Mouse (Mus musculus): ENCODE measurements around the gene Gltpd2. TPM values are rescaled to one million over a fixed set of nuclear protein-coding genes. Genes with fewer than 3 reads are reported as not detected.

Gltpd2 gene
- polyA plus RNA-seq, 1 experiment = not detected

GRCm38 (mm10) chr11:70562995-70563469 lies 44.0 kb downstream of the Gltpd2 start:
- H3K36me3 ChIP-seq (ENCODE audit: control insufficient read depth, insufficient read depth) = no peaks in the 10 kb centered on the region
- TF ChIP-seq MYOG (IDR thresholded peaks at IDR 0.05; ENCODE audit: control insufficient read depth in 1 of 3, insufficient read depth in 1 of 3, insufficient read length in 2 of 3, low read depth in 2 of 3) (no peak), USF1 (IDR thresholded peaks at IDR 0.05; ENCODE audit: low read depth) (no peak), TCF12 (IDR thresholded peaks at IDR 0.05; ENCODE audit: insufficient read depth, poor library complexity, severe bottlenecking) (no peak)
- no peaks in the 10 kb centered on the region for H3K27me3 ChIP-seq (ENCODE audit: control insufficient read depth, insufficient read depth, insufficient read length)
- peak overlapping the region; percentile 97 for H3ac ChIP-seq (ENCODE audit: control insufficient read depth, insufficient read length)
- H3K4me2 ChIP-seq (ENCODE audit: low read depth) = peak overlapping the region; percentile 98
- H3K4me3 ChIP-seq = peak overlapping the region; percentile 72
- H3K79me2 ChIP-seq (ENCODE audit: control insufficient read depth, insufficient read depth) = peaks cover 47% of the 10 kb centered on the region

- Histone ChIP-seq H3ac (ENCODE audit: control insufficient read depth, insufficient read length) (peak overlapping the region; percentile 97), H3K36me3 (ENCODE audit: control insufficient read depth, insufficient read depth) (no peaks in the 10 kb centered on the region), H3K27me3 (ENCODE audit: control insufficient read depth, insufficient read depth, insufficient read length) (no peaks in the 10 kb centered on the region), H3K79me2 (ENCODE audit: control insufficient read depth, insufficient read depth) (peaks cover 53% of the 10 kb centered on the region), H3K4me3 (peak overlapping the region; percentile 72), H3K4me2 (ENCODE audit: low read depth) (peak overlapping the region; percentile 98)
- no peak for TF ChIP-seq SRF (IDR thresholded peaks at IDR 0.05; ENCODE audit: control insufficient read depth, insufficient read length, low read depth)
- no peak for TF ChIP-seq E2F4 (IDR thresholded peaks at IDR 0.05; ENCODE audit: insufficient read depth)
- no peak for TF ChIP-seq REST (IDR thresholded peaks at IDR 0.05; ENCODE audit: insufficient read depth, insufficient read length)
- no peak for TF ChIP-seq TCF12 (IDR thresholded peaks at IDR 0.05; ENCODE audit: insufficient read depth, poor library complexity, severe bottlenecking)
- no peak for TF ChIP-seq POLR2A (IDR thresholded peaks at IDR 0.05; ENCODE audit: insufficient read length, low read depth)
- TF ChIP-seq MYOG (IDR thresholded peaks at IDR 0.05; ENCODE audit: control insufficient read depth in 1 of 3, insufficient read depth in 1 of 3, insufficient read length in 2 of 3, low read depth in 2 of 3) = no peak
- no peak for TF ChIP-seq MAX (IDR thresholded peaks at IDR 0.05; ENCODE audit: low read depth)
- no peak for TF ChIP-seq TCF3 (IDR thresholded peaks at IDR 0.05; ENCODE audit: insufficient read length, low read depth)
- no peak for TF ChIP-seq CEBPB (IDR thresholded peaks at IDR 0.05; ENCODE audit: insufficient read depth, poor library complexity, severe bottlenecking)
- no peak for TF ChIP-seq USF1 (IDR thresholded peaks at IDR 0.05; ENCODE audit: low read depth)
- no peak for TF ChIP-seq MYOD1 (IDR thresholded peaks at IDR 0.05; ENCODE audit: control insufficient read depth in 1 of 3, insufficient read length in 2 of 3, low read depth in 2 of 3)
- TF ChIP-seq POLR2AphosphoS2 (IDR thresholded peaks at IDR 0.05; ENCODE audit: insufficient read length, low read depth) = no peak
These were observed 44.7 kb downstream of the Gltpd2 start for GRCm38 (mm10) chr11:70563470-70564275.

- no peak overlapping the region for H3ac ChIP-seq (ENCODE audit: control insufficient read depth, insufficient read length)
- H3K4me3 ChIP-seq = peak overlapping the region; percentile 72
- H3K27me3 ChIP-seq (ENCODE audit: control insufficient read depth, insufficient read depth, insufficient read length) = no peaks in the 10 kb centered on the region
- no peak for TF ChIP-seq MAX (IDR thresholded peaks at IDR 0.05; ENCODE audit: low read depth)
- no peak for TF ChIP-seq POLR2A (IDR thresholded peaks at IDR 0.05; ENCODE audit: insufficient read length, low read depth)
- TF ChIP-seq REST (IDR thresholded peaks at IDR 0.05; ENCODE audit: insufficient read depth, insufficient read length) = no peak
- no peak for TF ChIP-seq MYOG (IDR thresholded peaks at IDR 0.05; ENCODE audit: control insufficient read depth in 1 of 3, insufficient read depth in 1 of 3, insufficient read length in 2 of 3, low read depth in 2 of 3)
- no peak for TF ChIP-seq TCF3 (IDR thresholded peaks at IDR 0.05; ENCODE audit: insufficient read length, low read depth)
- TF ChIP-seq TCF12 (IDR thresholded peaks at IDR 0.05; ENCODE audit: insufficient read depth, poor library complexity, severe bottlenecking) = no peak
- no peak for TF ChIP-seq POLR2AphosphoS2 (IDR thresholded peaks at IDR 0.05; ENCODE audit: insufficient read length, low read depth)
- no peak for TF ChIP-seq E2F4 (IDR thresholded peaks at IDR 0.05; ENCODE audit: insufficient read depth)
- TF ChIP-seq MYOD1 (IDR thresholded peaks at IDR 0.05; ENCODE audit: control insufficient read depth in 1 of 3, insufficient read length in 2 of 3, low read depth in 2 of 3) = no peak
- no peak for TF ChIP-seq SRF (IDR thresholded peaks at IDR 0.05; ENCODE audit: control insufficient read depth, insufficient read length, low read depth)
- TF ChIP-seq USF1 (IDR thresholded peaks at IDR 0.05; ENCODE audit: low read depth) = no peak
- no peak for TF ChIP-seq CEBPB (IDR thresholded peaks at IDR 0.05; ENCODE audit: insufficient read depth, poor library complexity, severe bottlenecking)
- H3K79me2 ChIP-seq (ENCODE audit: control insufficient read depth, insufficient read depth) = peaks cover 60% of the 10 kb centered on the region
- peak overlapping the region; percentile 98 for H3K4me2 ChIP-seq (ENCODE audit: low read depth)
- H3K36me3 ChIP-seq (ENCODE audit: control insufficient read depth, insufficient read depth) = no peaks in the 10 kb centered on the region
These were observed 45.4 kb downstream of the Gltpd2 start for GRCm38 (mm10) chr11:70564276-70564873.

- TF ChIP-seq MYOD1 (IDR thresholded peaks at IDR 0.05; ENCODE audit: control insufficient read depth in 1 of 3, insufficient read length in 2 of 3, low read depth in 2 of 3) = no peak
- no peak for TF ChIP-seq CEBPB (IDR thresholded peaks at IDR 0.05; ENCODE audit: insufficient read depth, poor library complexity, severe bottlenecking)
- no peak for TF ChIP-seq REST (IDR thresholded peaks at IDR 0.05; ENCODE audit: insufficient read depth, insufficient read length)
- no peak for TF ChIP-seq SRF (IDR thresholded peaks at IDR 0.05; ENCODE audit: control insufficient read depth, insufficient read length, low read depth)
- no peak for TF ChIP-seq E2F4 (IDR thresholded peaks at IDR 0.05; ENCODE audit: insufficient read depth)
- no peak for TF ChIP-seq TCF12 (IDR thresholded peaks at IDR 0.05; ENCODE audit: insufficient read depth, poor library complexity, severe bottlenecking)
- no peak for TF ChIP-seq POLR2A (IDR thresholded peaks at IDR 0.05; ENCODE audit: insufficient read length, low read depth)
- no peak for TF ChIP-seq MAX (IDR thresholded peaks at IDR 0.05; ENCODE audit: low read depth)
- TF ChIP-seq MYOG (IDR thresholded peaks at IDR 0.05; ENCODE audit: control insufficient read depth in 1 of 3, insufficient read depth in 1 of 3, insufficient read length in 2 of 3, low read depth in 2 of 3) = no peak
- no peak for TF ChIP-seq POLR2AphosphoS2 (IDR thresholded peaks at IDR 0.05; ENCODE audit: insufficient read length, low read depth)
- no peak for TF ChIP-seq TCF3 (IDR thresholded peaks at IDR 0.05; ENCODE audit: insufficient read length, low read depth)
- no peak for TF ChIP-seq USF1 (IDR thresholded peaks at IDR 0.05; ENCODE audit: low read depth)
- no peak overlapping the region for H3K4me3 ChIP-seq
- no peaks in the 10 kb centered on the region for H3K36me3 ChIP-seq (ENCODE audit: control insufficient read depth, insufficient read depth)
- no peaks in the 10 kb centered on the region for H3K27me3 ChIP-seq (ENCODE audit: control insufficient read depth, insufficient read depth, insufficient read length)
- H3K79me2 ChIP-seq (ENCODE audit: control insufficient read depth, insufficient read depth) = peaks cover 77% of the 10 kb centered on the region
- no peak overlapping the region for H3K4me2 ChIP-seq (ENCODE audit: low read depth)
- no peak overlapping the region for H3ac ChIP-seq (ENCODE audit: control insufficient read depth, insufficient read length)
These were observed 47.6 kb downstream of the Gltpd2 start for GRCm38 (mm10) chr11:70566586-70566985.

Other genes with a start within 250 kb of the Gltpd2 start
- gene Alox12e, start 196.6 kb upstream of the Gltpd2 start, polyA plus RNA-seq (2012; fragmentation: generic; extraction: Trizol) = not detected
- gene Alox15, start 167.2 kb upstream of the Gltpd2 start, polyA plus RNA-seq (2012; fragmentation: generic; extraction: Trizol) = not detected
- gene Pelp1, start 109.2 kb upstream of the Gltpd2 start, polyA plus RNA-seq (2012; fragmentation: generic; extraction: Trizol) = 26.5 TPM
- 20.1 TPM for gene Arrb2, start 86.6 kb upstream of the Gltpd2 start, polyA plus RNA-seq (2012; fragmentation: generic; extraction: Trizol)
- gene Med11, start 67.3 kb upstream of the Gltpd2 start, polyA plus RNA-seq (2012; fragmentation: generic; extraction: Trizol) = 29.6 TPM
- not detected for gene Zmynd15, start 59.8 kb upstream of the Gltpd2 start, polyA plus RNA-seq (2012; fragmentation: generic; extraction: Trizol)
- 0.08 TPM for gene Cxcl16, start 59.2 kb upstream of the Gltpd2 start, polyA plus RNA-seq (2012; fragmentation: generic; extraction: Trizol)
- not detected for gene Tm4sf5, start 14.0 kb upstream of the Gltpd2 start, polyA plus RNA-seq (2012; fragmentation: generic; extraction: Trizol)
- gene Vmo1, start 4.6 kb upstream of the Gltpd2 start, polyA plus RNA-seq (2012; fragmentation: generic; extraction: Trizol) = not detected
- gene Psmb6, start 6.2 kb downstream of the Gltpd2 start, polyA plus RNA-seq (2012; fragmentation: generic; extraction: Trizol) = 575 TPM
- not detected for gene Gm40193, start 13.7 kb downstream of the Gltpd2 start, polyA plus RNA-seq (2012; fragmentation: generic; extraction: Trizol)
- 10.2 TPM for gene Pld2, start 20.9 kb downstream of the Gltpd2 start, polyA plus RNA-seq (2012; fragmentation: generic; extraction: Trizol)
- gene Mink1, start 43.7 kb downstream of the Gltpd2 start, polyA plus RNA-seq (2012; fragmentation: generic; extraction: Trizol) = 34.4 TPM
- gene 4930544D05Rik, start 96.7 kb downstream of the Gltpd2 start, polyA plus RNA-seq (2012; fragmentation: generic; extraction: Trizol) = 0.10 TPM
- 5.3 TPM for gene Chrne, start 100.0 kb downstream of the Gltpd2 start, polyA plus RNA-seq (2012; fragmentation: generic; extraction: Trizol)
- gene Gp1ba, start 119.9 kb downstream of the Gltpd2 start, polyA plus RNA-seq (2012; fragmentation: generic; extraction: Trizol) = 0.22 TPM
- 16.7 TPM for gene Rnf167, start 128.0 kb downstream of the Gltpd2 start, polyA plus RNA-seq (2012; fragmentation: generic; extraction: Trizol)
- gene Slc25a11, start 128.3 kb downstream of the Gltpd2 start, polyA plus RNA-seq (2012; fragmentation: generic; extraction: Trizol) = 165 TPM
- gene Pfn1, start 135.4 kb downstream of the Gltpd2 start, polyA plus RNA-seq (2012; fragmentation: generic; extraction: Trizol) = 2,636 TPM
- 1,792 TPM for gene Eno3, start 138.0 kb downstream of the Gltpd2 start, polyA plus RNA-seq (2012; fragmentation: generic; extraction: Trizol)
- 52.4 TPM for gene Spag7, start 150.2 kb downstream of the Gltpd2 start, polyA plus RNA-seq (2012; fragmentation: generic; extraction: Trizol)
- gene Camta2, start 168.9 kb downstream of the Gltpd2 start, polyA plus RNA-seq (2012; fragmentation: generic; extraction: Trizol) = 11.9 TPM
- 1.1 TPM for gene Inca1, start 181.0 kb downstream of the Gltpd2 start, polyA plus RNA-seq (2012; fragmentation: generic; extraction: Trizol)
- 96.3 TPM for gene Kif1c, start 181.4 kb downstream of the Gltpd2 start, polyA plus RNA-seq (2012; fragmentation: generic; extraction: Trizol)
- 2.7 TPM for gene Zfp3, start 245.0 kb downstream of the Gltpd2 start, polyA plus RNA-seq (2012; fragmentation: generic; extraction: Trizol)

Data from myocyte (in vitro differentiated cells).